17 mouse cellular contexts compared by ENCODE assay signal in the genomic region with DNA sequence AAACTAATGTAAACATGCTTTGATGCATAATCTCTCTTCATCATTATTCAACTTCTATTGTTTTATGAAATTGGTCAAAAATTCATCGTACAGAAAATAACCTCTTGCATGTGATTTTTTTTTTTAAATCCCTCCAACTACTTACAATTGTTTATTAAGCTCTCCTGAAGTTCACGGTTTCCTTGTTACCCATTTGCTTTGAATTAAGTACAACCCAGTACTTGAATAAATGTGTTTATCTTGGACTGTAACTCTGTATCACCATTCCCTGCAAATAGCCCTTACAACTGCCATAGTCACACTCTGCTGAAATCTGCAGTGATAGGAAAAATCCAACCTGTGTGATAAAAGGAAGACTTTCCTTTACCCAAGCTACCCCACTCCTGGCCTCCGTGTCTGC. TPM values are rescaled to one million over a fixed set of nuclear protein-coding genes. Genes with fewer than 3 reads are reported as not detected.
"Had no signal": no experiment of that assay in that cellular context is flagged by ENCODE, and none has a peak within 500 bp of the region (broad histone marks: within the 10 kb centered on the region; RNA-seq: fewer than 3 reads in every experiment).

No protein-coding gene starts in this region.

- H3K9me3 ChIP-seq: limb, embryonic 12.5 days; liver, embryonic 15.5 days; megakaryocyte, embryonic 14.5 days; neural tube, embryonic 12.5 days; stomach, embryonic 15.5 days had no signal

- H3K4me3 ChIP-seq: layer of hippocampus, adult 2 months; limb, embryonic 12.5 days; liver, embryonic 15.5 days; megakaryocyte, embryonic 14.5 days; neural tube, embryonic 12.5 days; stomach, embryonic 15.5 days had no signal

- DNase-seq: kidney, adult 18-20 months; kidney, postnatal 10 days; kidney, postnatal 4 days; liver; lung, embryonic 14.5 days; lung, postnatal 14 days; right cerebral cortex, postnatal 14 days; thymus, adult 2 months; thymus, postnatal 25 days had no signal

- H3K4me2 ChIP-seq: limb, embryonic 12.5 days; liver, embryonic 15.5 days; lung, embryonic 14.5 days; neural tube, embryonic 12.5 days; stomach, embryonic 15.5 days had no signal

- H3K27ac ChIP-seq: layer of hippocampus, adult 2 months; limb, embryonic 12.5 days; liver, embryonic 15.5 days; macrophage; neural tube, embryonic 12.5 days; stomach, embryonic 15.5 days had no signal

- H3K36me3 ChIP-seq: limb, embryonic 12.5 days; liver, embryonic 15.5 days; neural tube, embryonic 12.5 days; stomach, embryonic 15.5 days had no signal

- H3K4me1 ChIP-seq: liver, embryonic 15.5 days; megakaryocyte, embryonic 14.5 days had no signal

- H3K9ac ChIP-seq: limb, embryonic 12.5 days; liver, embryonic 15.5 days; lung, embryonic 14.5 days; neural tube, embryonic 12.5 days; stomach, embryonic 15.5 days had no signal

- H3K27me3 ChIP-seq: liver, embryonic 15.5 days; megakaryocyte, embryonic 14.5 days; neural tube, embryonic 12.5 days; stomach, embryonic 15.5 days had no signal

RNA-seq across cellular contexts. Expression of a gene that starts 19.3 kb away (rescaled TPM):
- total RNA-seq: monocyte, adult 5-6 weeks had no signal
- polyA plus RNA-seq: macrophage had no signal
